Mouse (Mus musculus) C2C12 (cell line): Measurements from ENCODE around the gene Asb7. TPM values are rescaled to one million over a fixed set of nuclear protein-coding genes. Genes with fewer than 3 reads are reported as not detected.
A peak's percentile ranks its signal among the peaks of the same experiment; 100 is the strongest.

ENCODE experiments used
- H3K27me3 ChIP-seq: one replicate; pipeline ENCODE4 v1.6.1; 2011; ENCODE audit not compliant: control insufficient read depth, insufficient read depth, insufficient read length
- H3K36me3 ChIP-seq: one replicate; pipeline ENCODE4 v1.6.1; 2011; ENCODE audit not compliant: control insufficient read depth, insufficient read depth
- H3K4me3 ChIP-seq: one replicate; pipeline ENCODE4 v1.5.1; 2011; ENCODE audit warnings: mild to moderate bottlenecking, control low read depth; ENCODE audit not compliant: poor library complexity, insufficient read depth, severe bottlenecking
- H3K79me2 ChIP-seq: one replicate; pipeline ENCODE4 v1.6.1; 2011; ENCODE audit not compliant: control insufficient read depth, insufficient read depth
- H3K79me3 ChIP-seq: one replicate; pipeline ENCODE4 v1.6.1; 2011; ENCODE audit warnings: low read depth, control low read depth
- H3ac ChIP-seq: one replicate; pipeline ENCODE3; 2011; ENCODE audit warnings: low read depth; ENCODE audit not compliant: control insufficient read depth, insufficient read length
- CEBPB ChIP-seq: IDR thresholded peaks from one replicate; pipeline ENCODE4 v1.6.1; 2011; ENCODE audit warnings: low read depth, mild to moderate bottlenecking, control low read depth, moderate library complexity
- CTCF ChIP-seq: IDR thresholded peaks from one replicate; pipeline ENCODE4 v1.5.1; 2011; ENCODE audit not compliant: control insufficient read depth, insufficient read depth, insufficient read length
- FOSL1 ChIP-seq: IDR thresholded peaks from one replicate; pipeline ENCODE4 v1.8.0; 2011; ENCODE audit warnings: mild to moderate bottlenecking, low read length; ENCODE audit not compliant: poor library complexity, insufficient read depth, severe bottlenecking
- MAX ChIP-seq: IDR thresholded peaks from one replicate; pipeline ENCODE4 v1.6.1; 2011; ENCODE audit warnings: mild to moderate bottlenecking, control low read depth
- MYOD1 ChIP-seq: IDR thresholded peaks from one replicate; pipeline ENCODE4 v1.6.1; 2011; ENCODE audit warnings: low read depth; ENCODE audit not compliant: control insufficient read depth, insufficient read length
- MYOG ChIP-seq: IDR thresholded peaks from one replicate; pipeline ENCODE4 v1.6.1; 2011; ENCODE audit not compliant: control insufficient read depth, insufficient read length; ENCODE audit errors: extremely low read depth
- USF1 ChIP-seq: IDR thresholded peaks from one replicate; pipeline ENCODE4 v1.6.1; 2011; ENCODE audit warnings: low read depth, mild to moderate bottlenecking, control low read depth, moderate library complexity
- polyA plus RNA-seq: library from polyadenylated mRNA; unstranded; fragments of >200 nt; fragmentation: generic; extraction: Trizol; gene quantifications from one replicate; pipeline ENCODE4 v1.2.1, GENCODE M21; 2012; ENCODE audit warnings: missing spikeins

The Asb7 gene
- polyA plus RNA-seq, 1 experiment: 3.9 TPM

GRCm38 (mm10) chr7:66667064-66667463, 22.3 kb downstream of the Asb7 start:
- Histone ChIP-seq H3K27me3 (no peaks in the 10 kb centered on the region), H3K79me2 (no peaks in the 10 kb centered on the region), H3K4me3 (no peak overlapping the region), H3K79me3 (no peaks in the 10 kb centered on the region), H3K36me3 (no peaks in the 10 kb centered on the region), H3ac (no peak overlapping the region)
- no peak for TF ChIP-seq USF1
- TF ChIP-seq MYOG: no peak
- TF ChIP-seq CTCF: no peak
- TF ChIP-seq MYOD1: no peak
- no peak for TF ChIP-seq CEBPB
- TF ChIP-seq FOSL1: no peak

- no peak for TF ChIP-seq USF1
- no peak for TF ChIP-seq MYOG
- TF ChIP-seq CTCF: no peak
- no peak for TF ChIP-seq MAX
- TF ChIP-seq MYOD1: no peak
- no peak for TF ChIP-seq CEBPB
- no peak for TF ChIP-seq FOSL1
- Histone ChIP-seq H3K36me3 (peaks cover 5% of the 10 kb centered on the region), H3K79me3 (no peaks in the 10 kb centered on the region), H3K79me2 (no peaks in the 10 kb centered on the region), H3K27me3 (no peaks in the 10 kb centered on the region), H3K4me3 (no peak overlapping the region), H3ac (no peak overlapping the region)
Observed at GRCm38 (mm10) chr7:66663548-66663947, 25.8 kb downstream of the Asb7 start.

GRCm38 (mm10) chr7:66661572-66661971, 27.8 kb downstream of the Asb7 start:
- Histone ChIP-seq H3K79me2 (no peaks in the 10 kb centered on the region), H3K4me3 (no peak overlapping the region), H3ac (no peak overlapping the region), H3K36me3 (peaks cover 9% of the 10 kb centered on the region), H3K27me3 (no peaks in the 10 kb centered on the region), H3K79me3 (no peaks in the 10 kb centered on the region)
- TF ChIP-seq CTCF (peak; percentile 20), CEBPB (no peak)

GRCm38 (mm10) chr7:66660972-66661371, 28.4 kb downstream of the Asb7 start:
- H3K79me2 ChIP-seq: no peaks in the 10 kb centered on the region
- H3K79me3 ChIP-seq: no peaks in the 10 kb centered on the region
- no peak overlapping the region for H3K4me3 ChIP-seq
- peaks cover 9% of the 10 kb centered on the region for H3K36me3 ChIP-seq
- H3K27me3 ChIP-seq: no peaks in the 10 kb centered on the region
- peak overlapping the region; percentile 12 for H3ac ChIP-seq
- TF ChIP-seq USF1: no peak
- TF ChIP-seq MYOG: no peak
- TF ChIP-seq MAX: no peak
- TF ChIP-seq CTCF: no peak
- no peak for TF ChIP-seq FOSL1
- no peak for TF ChIP-seq MYOD1
- no peak for TF ChIP-seq CEBPB

GRCm38 (mm10) chr7:66660291-66660690, 29.1 kb downstream of the Asb7 start:
- Histone ChIP-seq H3K36me3 (peaks cover 9% of the 10 kb centered on the region), H3K79me2 (no peaks in the 10 kb centered on the region), H3ac (no peak overlapping the region), H3K4me3 (no peak overlapping the region), H3K27me3 (no peaks in the 10 kb centered on the region), H3K79me3 (no peaks in the 10 kb centered on the region)
- TF ChIP-seq MYOG (no peak), MYOD1 (no peak), CTCF (peak; percentile 60)

DNA sequence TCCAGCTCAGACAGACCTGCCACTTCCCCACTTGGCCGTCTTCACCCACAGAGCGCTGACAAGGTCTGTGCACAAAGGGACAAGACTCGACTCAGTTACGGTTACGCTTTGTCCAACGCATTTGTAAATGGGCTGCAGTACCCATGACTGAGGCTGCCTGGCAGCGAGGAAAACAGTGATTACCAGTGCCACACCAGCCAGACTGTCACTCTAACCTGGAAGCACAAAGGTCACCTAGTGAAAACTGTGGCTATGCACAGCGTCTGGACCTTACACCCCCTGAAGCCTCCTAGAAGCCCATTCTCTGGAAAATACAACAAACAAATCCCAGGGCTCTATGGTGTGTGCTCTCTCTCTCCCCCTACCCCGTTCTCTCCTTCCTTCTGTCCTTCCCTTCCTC, 33.9 kb downstream of the Asb7 start:
- Histone ChIP-seq H3K27me3 (no peaks in the 10 kb centered on the region), H3ac (no peak overlapping the region), H3K79me2 (no peaks in the 10 kb centered on the region), H3K36me3 (peaks cover 15% of the 10 kb centered on the region), H3K4me3 (no peak overlapping the region), H3K79me3 (no peaks in the 10 kb centered on the region)
- TF ChIP-seq CTCF (no peak), FOSL1 (no peak), CEBPB (no peak), MYOG (no peak), MAX (no peak), MYOD1 (no peak), USF1 (no peak)
